Mouse (Mus musculus): ENCODE measurements at regions not wholly inside any gene's neighbourhood (a gene's known extent, or its start where the extent isn't known, plus 50 kb on each side); places are given as distances from the start of the nearest gene placed in this dataset.

- in situ Hi-C loops (cut with MboI, MseI), result no loop called here
Measured at GRCm38 (mm10) chr12:15985649-15986048, 168.9 kb upstream of the Trib2 start.

GRCm38 (mm10) chr12:15983591-15984300 is 167.0 kb upstream of the Trib2 start:
- in situ Hi-C loops (cut with MboI, MseI), result no loop called here

- in situ Hi-C loops (cut with MboI, MseI), result no loop called here
Measured at GRCm38 (mm10) chr12:15981741-15982140, 165.0 kb upstream of the Trib2 start.

GRCm38 (mm10) chr12:15979233-15979632 is 162.5 kb upstream of the Trib2 start:
- in situ Hi-C loops (cut with MboI, MseI), result no loop called here

- in situ Hi-C loops (cut with MboI, MseI), result no loop called here
Measured at GRCm38 (mm10) chr12:15971786-15972185, 155.1 kb upstream of the Trib2 start.

GRCm38 (mm10) chr12:15970262-15970661 is 153.5 kb upstream of the Trib2 start:
- in situ Hi-C loops (cut with MboI, MseI), result no loop called here

- in situ Hi-C loops (cut with MboI, MseI), result no loop called here
Measured at GRCm38 (mm10) chr12:15967550-15968102, 150.9 kb upstream of the Trib2 start.

- in situ Hi-C loops (cut with MboI, MseI), result no loop called here
Measured at GRCm38 (mm10) chr12:15966631-15967030, 149.9 kb upstream of the Trib2 start.

- in situ Hi-C loops (cut with MboI, MseI), result no loop called here
Measured at GRCm38 (mm10) chr12:15965921-15966320, 149.2 kb upstream of the Trib2 start.

GRCm38 (mm10) chr12:15964073-15964472 is 147.4 kb upstream of the Trib2 start:
- in situ Hi-C loops (cut with MboI, MseI), result no loop called here

- in situ Hi-C loops (cut with MboI, MseI), result no loop called here
Measured at GRCm38 (mm10) chr12:15961834-15962233, 145.1 kb upstream of the Trib2 start.

GRCm38 (mm10) chr12:15937443-15938237 is 120.9 kb upstream of the Trib2 start:
- in situ Hi-C loops (cut with MboI, MseI), result loop anchor here (10.0 kb wide), 1 partner anchor 957 kb away; the partner anchor contains the start of gene Rock2

GRCm38 (mm10) chr12:15932067-15932466 is 115.3 kb upstream of the Trib2 start:
- in situ Hi-C loops (cut with MboI, MseI), result loop anchor here (10.0 kb wide), 1 partner anchor 963 kb away; the partner anchor contains the start of gene Rock2

- in situ Hi-C loops (cut with MboI, MseI), result loop anchor here (10.0 kb wide), 1 partner anchor 963 kb away; the partner anchor contains the start of gene Rock2
Measured at GRCm38 (mm10) chr12:15931535-15931934, 114.8 kb upstream of the Trib2 start.

GRCm38 (mm10) chr12:15930155-15930554 is 113.4 kb upstream of the Trib2 start:
- in situ Hi-C loops (cut with MboI, MseI), result loop anchor here (10.0 kb wide), 1 partner anchor 965 kb away; the partner anchor contains the start of gene Rock2

GRCm38 (mm10) chr12:15929541-15929940 is 112.8 kb upstream of the Trib2 start:
- in situ Hi-C loops (cut with MboI, MseI), result loop anchor here (5.0 kb wide), 1 partner anchor 78 kb away; no protein-coding TSS in a partner anchor

GRCm38 (mm10) chr12:15918291-15918690 is 101.6 kb upstream of the Trib2 start:
- in situ Hi-C loops (cut with MboI, MseI), result no loop called here

GRCm38 (mm10) chr12:15912959-15913358 is 96.2 kb upstream of the Trib2 start:
- in situ Hi-C loops (cut with MboI, MseI), result no loop called here

- in situ Hi-C loops (cut with MboI, MseI), result no loop called here
Measured at GRCm38 (mm10) chr12:15912491-15912890, 95.8 kb upstream of the Trib2 start.

GRCm38 (mm10) chr12:15911254-15911991 is 94.7 kb upstream of the Trib2 start:
- in situ Hi-C loops (cut with MboI, MseI), result no loop called here

GRCm38 (mm10) chr12:15897539-15897938 is 80.8 kb upstream of the Trib2 start:
- in situ Hi-C loops (cut with MboI, MseI), result no loop called here

GRCm38 (mm10) chr12:15896511-15896910 is 79.8 kb upstream of the Trib2 start:
- in situ Hi-C loops (cut with MboI, MseI), result no loop called here
